Mouse (Mus musculus) adrenal gland, postnatal 4 days (tissue): ENCODE measurements around the gene Wasf2. TPM values are rescaled to one million over a fixed set of nuclear protein-coding genes. Genes with fewer than 3 reads are reported as not detected.

Experiments
- DNase-seq, 2 experiments: peaks; one replicate each; pipeline ENCODE4 v3.0.0; 2021 to 2022; ENCODE audit warnings: low spot score in 2 of 2, mixed read lengths in 2 of 2
- total RNA-seq, 2 experiments: library from RNA; stranded (reverse); gene quantifications; 2 replicates each; pipeline ENCODE4 v1.2.3; 2021

The Wasf2 gene
- total RNA-seq, 2 experiments from 2014 or later = 155 to 157 TPM

DNA sequence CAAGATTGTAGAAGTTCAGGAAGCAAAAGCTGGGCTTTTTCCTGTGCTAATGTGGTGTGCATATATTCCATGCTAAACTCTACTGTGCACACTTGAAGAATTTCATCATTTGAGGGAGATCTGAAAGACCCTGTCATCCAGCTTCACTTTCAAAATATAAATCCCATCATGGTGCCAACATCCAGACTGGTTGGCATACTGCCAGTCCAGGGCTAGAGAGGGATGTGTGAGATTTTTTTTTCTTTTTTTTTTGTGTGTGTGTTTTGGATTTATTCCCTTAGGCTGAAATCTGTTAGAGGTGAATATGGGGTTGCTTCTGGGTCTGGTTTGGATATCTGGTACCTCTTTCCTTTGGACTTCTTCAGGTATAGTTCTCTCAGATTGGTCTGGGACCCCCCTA, 40.3 kb downstream of the Wasf2 start:
- DNase-seq = no peak

DNA sequence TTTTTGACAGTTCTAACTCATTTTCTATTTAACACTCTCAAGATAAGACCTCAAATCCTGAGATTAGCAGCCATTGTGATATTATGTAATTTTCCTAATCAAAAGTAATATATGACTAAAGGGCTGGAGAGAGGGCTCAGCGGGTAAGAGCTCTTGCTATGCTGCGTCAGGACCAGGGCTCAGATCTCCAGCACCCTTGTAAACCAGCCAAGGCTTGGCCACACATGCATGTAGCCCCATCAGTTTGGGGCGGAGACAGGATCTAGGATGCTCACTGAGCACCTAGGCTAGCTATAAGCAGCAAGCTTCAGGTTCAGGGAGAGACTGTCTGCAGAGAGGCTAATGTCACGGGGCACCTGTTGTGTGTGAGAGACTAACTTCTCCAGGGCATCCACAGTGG, 42.1 kb downstream of the Wasf2 start:
- DNase-seq = no peak

DNA sequence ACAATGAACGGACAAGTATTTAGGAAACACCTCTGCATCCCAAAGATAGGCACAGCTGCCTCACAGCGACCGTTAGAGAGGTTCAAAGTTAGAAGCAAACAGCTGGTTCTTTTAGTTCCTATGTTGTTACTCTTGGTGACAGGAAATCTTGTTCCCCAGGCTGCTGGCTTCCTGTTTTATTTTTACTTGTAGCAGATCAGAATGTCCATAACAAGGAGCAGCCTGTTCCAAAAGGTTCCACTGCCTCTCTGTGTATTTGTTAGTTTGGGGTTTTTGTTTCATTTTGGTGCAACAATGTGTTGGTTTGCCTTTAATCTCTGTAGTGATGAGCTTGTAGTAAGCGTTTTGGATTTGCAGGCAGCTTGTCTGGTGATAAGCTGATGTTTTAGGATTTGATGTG, 44.1 kb downstream of the Wasf2 start:
- no peak for DNase-seq

DNA sequence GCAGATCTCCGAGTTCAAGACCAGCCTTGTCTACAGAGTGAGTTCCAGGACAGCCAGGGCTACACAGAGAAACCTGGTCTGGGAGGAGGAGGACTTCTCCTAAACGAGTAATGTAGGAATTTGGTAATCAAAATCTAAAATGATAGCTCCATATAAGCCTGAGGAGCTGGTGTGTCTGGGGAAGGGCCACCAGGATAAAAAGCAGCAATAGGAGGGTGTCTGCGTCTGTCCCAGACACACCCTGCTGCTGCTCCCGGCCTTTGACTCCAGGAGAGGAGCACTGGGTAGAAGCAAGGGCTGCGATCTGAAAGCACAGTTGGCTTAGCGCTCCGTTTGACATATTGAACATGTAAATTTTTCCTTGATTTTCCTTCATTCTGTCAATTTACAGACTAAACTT, 45.0 kb downstream of the Wasf2 start:
- DNase-seq = no peak

DNA sequence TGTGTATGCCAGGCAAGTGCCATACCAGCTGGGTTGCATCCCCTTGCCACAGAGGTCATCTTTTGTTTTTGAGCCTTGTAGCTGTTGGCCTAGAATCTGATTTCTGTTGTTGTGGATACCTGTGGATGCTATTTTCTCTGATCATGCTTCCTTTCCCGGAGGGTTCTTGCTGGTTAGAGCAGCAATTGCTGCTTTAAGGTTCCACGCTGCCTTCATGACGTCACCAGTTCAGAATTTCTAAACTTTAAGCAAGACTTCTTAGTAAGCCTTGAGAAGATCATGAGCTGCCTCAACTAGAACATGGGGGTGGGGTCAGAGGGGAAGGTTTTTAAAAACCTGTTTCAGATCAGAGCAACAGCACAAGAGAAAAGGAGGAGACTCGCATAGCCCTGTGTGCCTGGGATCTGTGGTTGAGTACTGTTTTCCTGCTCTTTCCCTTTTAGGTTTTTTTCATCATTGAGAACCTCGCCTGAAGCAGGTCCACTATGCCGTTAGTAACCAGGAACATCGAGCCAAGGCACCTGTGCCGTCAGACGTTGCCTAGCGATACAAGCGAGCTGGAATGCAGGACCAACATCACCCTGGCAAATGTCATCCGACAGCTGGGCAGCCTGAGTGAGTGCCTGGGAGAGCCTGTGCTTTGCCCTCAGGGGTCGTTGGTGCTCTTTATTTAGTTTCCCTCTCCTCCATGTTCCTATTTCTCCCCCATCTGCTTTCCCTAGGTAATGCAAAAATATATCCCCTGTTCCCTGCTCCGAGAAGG, 45.9 kb downstream of the Wasf2 start:
- DNase-seq = no peak

DNA sequence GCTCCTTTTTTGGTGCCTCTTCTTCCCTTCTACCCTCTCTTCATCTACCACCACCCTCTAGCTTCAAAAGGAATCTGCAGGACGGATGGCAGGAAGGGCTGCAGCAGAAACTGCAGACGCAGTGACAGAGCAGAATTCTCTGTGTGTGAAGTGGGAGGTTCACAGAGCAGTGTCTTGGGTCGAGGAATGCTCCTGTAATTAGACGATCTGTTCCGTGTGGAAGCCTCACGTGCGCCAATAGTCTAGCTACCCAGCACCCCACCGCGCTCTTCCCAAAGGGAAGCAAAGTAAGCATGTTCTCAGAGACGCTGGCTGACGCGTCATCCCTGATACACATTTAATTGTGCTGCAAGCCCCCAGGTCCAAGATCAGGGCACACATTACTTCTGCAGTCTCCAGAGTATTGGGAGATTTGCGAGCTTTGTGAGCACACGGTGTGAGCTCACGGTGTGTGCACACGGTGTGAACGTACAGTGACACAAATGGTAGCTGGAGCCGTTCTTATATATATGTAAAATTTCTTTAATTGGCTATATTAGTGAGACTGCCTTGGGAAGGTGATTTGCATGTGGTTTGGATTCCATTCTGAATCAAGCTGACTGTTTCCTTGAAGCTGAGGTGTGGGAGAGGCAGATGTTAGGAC, 46.6 kb downstream of the Wasf2 start:
- DNase-seq = no peak

DNA sequence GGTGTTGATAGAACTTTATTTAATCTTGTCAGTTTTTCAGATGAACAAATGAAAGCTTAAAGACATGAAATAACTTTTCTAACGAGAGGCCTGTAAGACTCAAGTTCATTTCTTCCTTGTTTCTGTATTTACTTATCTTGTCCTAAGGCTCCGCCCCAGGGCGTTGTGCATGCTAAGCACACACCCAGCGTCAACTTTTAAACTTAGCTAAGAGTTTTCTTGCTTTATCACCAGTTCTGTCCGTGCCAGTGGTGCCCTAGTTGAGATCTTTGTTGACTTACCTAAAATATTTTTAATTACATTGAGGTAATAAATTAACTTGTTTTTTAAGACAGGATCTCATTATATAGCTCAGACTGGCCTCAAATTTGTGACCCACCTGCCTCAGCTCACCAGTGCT, 48.0 kb downstream of the Wasf2 start:
- DNase-seq = no peak

DNA sequence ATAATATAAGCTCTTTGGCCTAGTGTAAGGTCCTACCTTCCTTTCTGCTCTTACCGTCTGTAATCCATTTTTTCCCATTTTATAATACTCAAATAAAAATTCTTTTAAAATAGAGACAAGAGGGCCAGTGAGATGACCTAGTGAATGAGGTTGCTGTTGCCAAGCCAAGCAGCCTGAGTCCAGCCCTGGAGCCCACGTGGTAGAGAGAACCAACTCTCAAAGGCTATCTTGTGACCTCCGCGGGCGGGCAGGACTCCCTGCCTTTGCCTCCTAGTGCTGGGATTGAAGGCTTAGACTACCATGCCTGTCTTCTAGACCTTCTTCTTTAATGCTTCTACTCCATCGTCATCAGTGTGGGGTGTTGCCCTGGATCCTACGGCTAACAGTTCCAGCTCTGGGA, 49.0 kb downstream of the Wasf2 start:
- DNase-seq = no peak

DNA sequence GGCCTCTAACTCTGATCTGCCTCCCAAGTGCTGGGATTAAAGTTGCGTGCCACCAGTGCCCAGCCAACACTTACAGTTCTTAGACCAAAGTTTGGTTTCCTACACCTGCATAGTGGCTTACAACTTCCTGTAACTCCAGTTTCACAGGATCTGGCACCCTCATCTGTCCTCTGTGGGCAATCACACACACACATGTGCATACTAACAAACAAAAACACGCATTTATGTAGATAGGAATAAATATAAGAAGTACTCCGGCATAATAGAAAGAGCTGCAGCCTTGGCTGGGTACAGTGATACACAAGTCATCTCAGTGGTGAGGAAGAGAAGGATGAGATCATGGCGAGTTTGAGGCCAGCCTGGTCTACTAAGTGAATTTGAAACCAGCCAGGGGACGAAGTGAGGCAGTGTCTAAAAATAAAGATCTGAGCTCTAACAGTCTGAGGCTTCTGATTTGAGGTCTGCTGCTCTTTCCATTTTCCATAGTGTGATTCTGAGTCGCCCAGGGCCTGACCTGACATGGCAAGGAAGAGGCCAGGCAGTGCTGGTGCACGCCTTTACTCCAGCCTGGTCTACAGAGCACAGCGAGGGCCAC, 52.2 kb downstream of the Wasf2 start:
- no peak for DNase-seq

DNA sequence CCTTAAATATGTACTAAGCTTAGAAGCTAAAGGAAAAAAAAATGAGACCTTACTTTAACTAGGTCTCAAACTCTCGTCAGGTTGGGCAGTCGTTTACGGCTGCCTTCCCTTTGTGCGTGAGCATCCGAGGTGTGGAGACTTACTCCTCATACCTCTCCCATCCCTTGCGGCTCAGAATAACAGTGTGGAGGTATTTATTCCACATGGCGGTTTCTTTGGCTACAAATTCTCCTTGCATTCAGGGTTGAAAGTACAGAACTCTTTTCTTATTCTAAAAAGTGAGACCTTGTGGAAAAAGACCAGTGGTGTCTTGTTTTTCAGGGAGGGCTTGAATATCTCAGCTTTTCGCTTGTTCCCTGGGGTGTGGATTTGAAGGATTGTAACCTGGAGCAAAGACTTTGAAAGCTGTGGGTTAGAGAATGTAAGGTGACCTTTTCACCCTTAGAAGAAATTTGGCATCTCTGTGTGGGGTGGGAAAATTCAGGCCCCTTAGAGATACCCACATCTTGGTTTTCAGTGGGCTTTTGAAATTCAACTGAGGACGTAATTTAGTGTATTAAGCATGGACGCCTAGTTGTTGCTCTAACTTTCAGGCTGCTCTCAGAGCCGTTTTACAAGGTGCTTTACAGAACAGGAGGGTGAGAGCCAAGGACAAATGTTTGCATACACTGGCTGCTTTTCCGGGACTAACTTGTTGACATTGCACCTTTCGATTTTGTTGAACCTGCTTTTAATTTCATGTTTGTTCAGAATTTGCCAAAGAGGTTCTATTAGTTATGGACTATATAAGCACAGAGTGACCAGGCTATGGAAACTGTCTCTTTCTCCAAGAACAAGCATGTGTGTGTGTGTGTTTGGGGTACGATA, 54.0 kb downstream of the Wasf2 start:
- no peak for DNase-seq

DNA sequence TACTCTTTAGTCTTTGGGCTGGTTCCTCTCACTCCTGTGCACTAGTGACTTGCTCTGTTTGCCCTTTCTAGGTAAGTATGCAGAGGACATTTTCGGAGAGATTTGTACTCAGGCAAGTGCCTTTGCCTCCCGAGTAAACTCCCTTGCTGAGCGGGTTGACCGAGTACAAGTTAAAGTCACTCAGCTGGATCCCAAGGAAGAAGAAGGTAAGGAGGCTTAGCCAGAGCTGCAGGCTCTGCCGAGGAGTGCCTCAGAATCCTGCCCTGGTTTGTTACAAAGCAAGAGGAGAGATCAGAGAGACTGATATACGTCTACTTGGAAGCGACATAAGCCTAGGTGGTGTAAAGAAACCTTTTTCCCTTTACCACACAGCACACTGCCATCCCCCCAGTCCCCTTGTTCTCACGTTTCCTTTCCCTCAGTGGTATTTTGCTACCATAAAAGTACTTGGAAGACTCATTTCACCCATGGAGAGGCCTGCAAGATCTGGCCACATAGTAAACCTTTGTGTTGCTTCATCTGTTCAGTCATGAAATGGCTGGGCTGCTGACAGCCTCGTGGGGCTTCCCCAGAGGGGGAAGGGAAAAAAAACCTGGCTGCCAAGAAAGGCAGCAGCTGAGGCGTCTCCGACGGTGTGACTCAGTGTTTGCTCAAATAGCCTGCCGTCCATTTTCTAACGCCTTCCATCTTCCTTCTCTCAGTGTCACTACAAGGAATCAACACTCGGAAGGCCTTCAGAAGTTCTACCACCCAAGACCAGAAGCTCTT, 54.8 kb downstream of the Wasf2 start:
- no peak for DNase-seq

DNA sequence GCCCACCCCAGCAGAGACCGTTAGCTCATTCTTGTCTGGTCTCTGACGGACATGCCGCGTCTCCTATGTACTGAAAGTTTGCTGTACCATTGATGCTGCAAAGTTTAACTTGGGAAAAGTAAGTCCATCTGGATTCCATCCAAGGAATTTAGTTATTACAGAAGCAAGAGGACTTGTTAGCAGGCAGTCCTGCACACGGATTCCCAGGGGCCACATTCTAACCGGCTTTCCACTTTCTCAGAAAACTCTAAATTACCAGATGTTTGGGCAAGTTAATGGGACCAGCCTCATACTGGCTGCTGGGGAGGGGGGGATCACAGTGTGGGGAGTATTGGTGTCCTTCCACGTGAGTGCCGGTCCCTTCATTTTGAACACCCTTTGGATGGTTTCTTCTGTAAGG, 55.6 kb downstream of the Wasf2 start:
- no peak for DNase-seq

DNA sequence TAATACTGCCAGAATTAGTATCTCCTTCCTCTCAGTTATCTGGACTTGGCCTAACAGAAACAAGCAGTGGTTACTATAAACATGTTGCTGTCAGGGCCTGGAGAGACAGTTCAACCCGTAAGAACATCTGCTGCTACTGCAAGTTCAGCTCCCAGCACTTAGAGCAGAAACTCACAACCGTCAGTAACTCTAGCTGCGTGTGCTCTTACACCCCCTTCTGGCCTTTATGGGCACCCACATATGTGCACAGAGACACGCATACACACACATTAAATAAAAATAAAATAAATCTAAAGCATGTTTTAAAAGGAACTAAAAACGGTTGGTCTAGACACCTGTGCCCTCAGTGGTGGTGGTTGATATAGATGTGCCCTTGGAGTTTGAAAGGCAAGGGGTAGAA, 56.6 kb downstream of the Wasf2 start:
- DNase-seq = no peak

DNA sequence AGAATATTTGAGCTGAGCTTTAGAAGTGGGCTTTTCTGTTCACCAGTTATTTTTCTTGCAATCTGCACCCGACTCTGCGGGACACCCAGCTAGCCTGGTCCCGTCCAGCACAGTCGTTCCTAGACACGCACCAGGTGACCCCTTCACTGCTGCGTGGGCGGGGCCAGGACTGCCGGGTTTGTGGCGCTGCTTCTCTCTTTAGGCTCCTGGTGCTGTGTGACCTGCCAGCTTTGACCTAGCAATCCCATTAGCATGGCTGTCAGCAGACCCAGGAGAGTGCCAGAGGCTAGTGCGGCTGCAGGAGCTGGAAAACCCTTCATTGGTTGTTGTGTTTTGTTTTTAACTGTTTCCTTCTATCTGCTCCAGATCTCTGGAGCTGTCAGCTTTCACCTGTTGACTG, 59.1 kb downstream of the Wasf2 start:
- no peak for DNase-seq

DNA sequence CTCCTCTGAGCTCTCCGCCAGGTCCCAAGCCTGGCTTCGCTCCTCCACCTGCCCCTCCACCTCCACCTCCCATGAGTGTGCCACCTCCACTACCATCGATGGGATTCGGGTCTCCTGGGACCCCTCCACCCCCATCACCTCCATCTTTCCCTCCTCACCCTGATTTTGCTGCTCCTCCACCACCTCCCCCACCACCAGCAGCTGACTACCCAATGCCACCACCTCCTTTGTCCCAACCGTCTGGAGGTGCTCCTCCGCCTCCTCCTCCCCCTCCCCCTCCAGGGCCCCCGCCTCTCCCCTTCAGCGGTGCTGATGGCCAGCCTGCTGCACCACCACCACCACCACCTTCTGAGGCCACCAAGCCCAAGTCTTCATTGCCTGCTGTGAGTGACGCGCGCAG, 64.2 kb downstream of the Wasf2 start:
- no peak for DNase-seq

DNA sequence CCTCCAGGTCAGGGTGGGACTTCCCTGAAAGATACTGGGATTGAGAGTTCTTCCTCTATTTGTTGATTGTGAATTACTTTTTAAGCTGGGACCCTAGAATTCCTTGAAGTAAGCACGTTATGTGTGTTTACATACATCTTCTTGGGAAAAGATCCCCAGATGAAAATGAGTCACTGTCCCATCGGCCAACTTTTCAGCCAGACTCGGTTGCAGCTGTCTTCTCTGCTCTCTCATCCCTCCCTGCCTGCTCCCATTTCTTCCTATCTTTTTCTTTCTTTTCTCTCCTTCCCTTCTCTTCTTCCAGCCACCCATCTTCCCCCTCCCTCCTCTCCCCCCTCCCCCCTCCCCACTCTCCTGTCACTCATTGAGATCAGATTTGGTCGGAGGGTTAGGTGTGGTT, 64.7 kb downstream of the Wasf2 start:
- no peak for DNase-seq

DNA sequence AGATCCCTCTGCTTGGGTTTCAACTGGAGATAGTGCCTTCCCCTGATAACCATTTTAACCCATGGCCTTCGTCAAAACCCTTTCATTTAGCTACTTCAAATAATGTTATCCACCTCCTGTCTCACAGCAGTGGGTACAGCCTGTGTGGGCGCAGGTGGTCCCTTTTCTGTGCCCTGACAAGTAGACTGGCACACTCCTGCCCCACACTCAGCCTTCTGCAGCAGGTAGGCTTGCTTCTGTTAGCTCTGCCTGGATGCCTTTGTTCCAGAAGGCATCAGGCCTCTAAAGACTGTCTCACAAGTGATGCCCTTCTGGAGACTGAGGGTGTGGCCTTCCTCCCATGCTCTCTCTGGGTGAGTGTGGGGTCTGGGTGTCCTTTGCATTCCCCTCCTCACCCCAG, 65.8 kb downstream of the Wasf2 start:
- no peak for DNase-seq

DNA sequence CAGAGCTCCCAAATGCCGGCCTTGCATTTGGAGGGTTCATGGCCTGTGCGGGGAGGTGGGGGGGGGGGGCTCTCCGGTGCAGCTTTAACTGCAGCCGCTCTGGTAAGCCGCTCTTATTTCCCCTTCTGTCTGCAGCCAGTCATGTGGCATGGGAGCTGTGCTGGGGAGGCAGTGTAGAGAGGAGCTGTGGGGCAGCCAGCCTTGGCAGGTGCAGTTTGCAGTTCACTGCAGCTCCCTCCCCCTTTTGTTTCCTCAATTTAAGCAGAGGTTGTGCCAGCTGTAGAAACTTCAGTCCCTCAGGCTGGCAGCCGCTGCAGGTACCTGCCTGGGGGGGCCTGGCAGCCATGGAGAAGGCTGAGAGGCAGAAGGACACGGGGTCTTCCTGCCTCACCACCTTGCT, 66.5 kb downstream of the Wasf2 start:
- no peak for DNase-seq

DNA sequence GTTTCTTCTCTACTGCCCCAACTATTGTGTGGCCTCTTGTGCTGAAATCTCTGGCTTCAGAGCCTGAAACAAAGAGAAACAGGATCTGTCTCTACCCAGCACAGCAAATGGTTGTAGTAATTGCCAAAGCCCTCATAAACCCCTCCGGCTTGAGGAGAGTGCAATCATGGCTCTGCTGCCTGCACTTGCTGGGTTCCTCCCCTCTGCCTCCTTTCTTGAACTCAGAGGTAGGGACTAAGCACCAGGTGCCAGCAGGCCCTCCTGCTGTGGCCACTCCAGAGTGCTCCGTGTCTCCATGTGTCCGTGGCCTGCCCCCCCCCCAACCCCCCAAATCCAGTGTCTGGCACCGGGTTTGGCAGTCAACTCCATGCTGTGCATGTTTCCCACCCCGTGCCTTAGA, 67.0 kb downstream of the Wasf2 start:
- no peak for DNase-seq

DNA sequence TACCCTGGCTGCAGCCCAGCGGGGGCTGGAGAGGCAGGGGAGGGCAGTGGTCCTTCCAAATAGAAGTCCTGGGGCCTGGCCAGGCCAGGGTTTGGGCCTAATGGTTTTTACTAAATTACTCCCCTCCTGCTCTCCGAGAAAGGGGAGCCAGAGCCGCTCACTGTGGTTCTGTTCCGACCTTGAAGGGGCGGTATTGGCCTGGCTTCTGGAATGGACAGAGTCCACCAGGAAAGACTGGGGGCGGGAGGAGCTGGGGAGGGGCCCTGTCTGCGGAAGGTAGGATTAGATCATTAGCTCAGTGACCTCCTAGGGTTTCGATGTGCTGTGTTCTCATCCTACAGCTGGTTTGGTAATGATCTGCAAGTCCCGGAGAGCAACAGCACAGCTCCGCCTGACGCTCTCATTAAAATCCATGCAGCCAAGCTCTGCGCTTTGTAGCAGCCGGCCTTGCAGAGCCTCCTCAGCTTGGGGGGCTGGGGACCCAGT, 67.5 kb downstream of the Wasf2 start:
- no peak for DNase-seq
